Mouse (Mus musculus) spleen, adult 2 months (tissue): Measurements from ENCODE around the gene Ahr.

Source experiments
- CTCF ChIP-seq: fragments of 200-500 bp; IDR thresholded peaks from 2 replicates; pipeline ENCODE4 v1.5.1; 2011; ENCODE audit warnings: mild to moderate bottlenecking, inconsistent platforms; ENCODE audit not compliant: insufficient read depth, insufficient read length, insufficient replicate concordance; ENCODE audit errors: extremely low read depth
- POLR2A ChIP-seq: fragments of 200-500 bp; IDR thresholded peaks from 2 replicates; pipeline ENCODE4 v1.6.1; 2011; ENCODE audit warnings: low read depth, low read length, inconsistent platforms

- TF ChIP-seq POLR2A (no peak), CTCF (no peak)
Observed at GRCm38 (mm10) chr12:35576107-35576506, 41.3 kb upstream of the Ahr start.
